Mouse (Mus musculus) liver, embryonic 14.5 days (tissue): ENCODE results near the gene Leprot. TPM values are rescaled to one million over a fixed set of nuclear protein-coding genes. Genes with fewer than 3 reads are reported as not detected.

ENCODE experiments used
- ATAC-seq: fragments of 200-750 bp; cut with Nextera tagmentation; 2 replicates; pipeline ENCODE4 v1.8.0; 2017; ENCODE audit warnings: moderate number of reproducible peaks, mild to moderate bottlenecking, moderate library complexity; ENCODE audit not compliant: insufficient read depth
- DNase-seq, 3 experiments: peaks; one replicate each; pipeline ENCODE4 v3.0.0-alpha.2; 2012 to 2013; ENCODE audit warnings: low read depth in 3 of 3, low spot score in 3 of 3
- H3K27ac ChIP-seq: fragments of 300-500 bp; sonication (generic); 2 replicates; pipeline ENCODE4 v1.5.1; 2014; ENCODE audit warnings: moderate library complexity, mild to moderate bottlenecking, control low read depth, inconsistent platforms
- H3K27me3 ChIP-seq: fragments of 300-500 bp; sonication (generic); 2 replicates; pipeline ENCODE4 v1.6.1; 2014; ENCODE audit warnings: mild to moderate bottlenecking, low read length, moderate library complexity; ENCODE audit not compliant: control insufficient read depth, insufficient read depth
- H3K36me3 ChIP-seq: fragments of 300-500 bp; sonication (generic); replicated peaks from 2 replicates; pipeline ENCODE4 v1.6.1; 2014; ENCODE audit warnings: low read depth; ENCODE audit not compliant: control insufficient read depth, insufficient read depth
- H3K4me1 ChIP-seq, 2 experiments: fragments of 200-500 bp in 1 of 2; fragments of 300-500 bp in 1 of 2; sonication (generic) in 1 of 2; replicated peaks; 2 replicates each; pipeline ENCODE4 v1.6.1; 2012 to 2014; ENCODE audit warnings: antibody characterized with exemption in 1 of 2, inconsistent platforms in 1 of 2, low read length in 1 of 2; ENCODE audit not compliant: control insufficient read depth in 2 of 2, insufficient read depth in 2 of 2
- H3K4me2 ChIP-seq: fragments of 300-500 bp; sonication (generic); 2 replicates; pipeline ENCODE4 v1.6.1; 2014; ENCODE audit warnings: low read depth, mild to moderate bottlenecking, control low read depth, moderate library complexity
- H3K4me3 ChIP-seq, 2 experiments: fragments of 200-500 bp in 1 of 2; fragments of 300-500 bp in 1 of 2; sonication (generic) in 1 of 2; 2 replicates each; pipeline ENCODE4 v1.5.1; 2012 to 2014; ENCODE audit warnings: low read depth in 2 of 2, low read length in 2 of 2, mild to moderate bottlenecking in 2 of 2, control low read depth in 1 of 2, inconsistent platforms in 1 of 2, moderate library complexity in 1 of 2; ENCODE audit not compliant: insufficient read depth in 1 of 2
- H3K9ac ChIP-seq: fragments of 300-500 bp; sonication (generic); replicated peaks from 2 replicates; pipeline ENCODE4 v1.6.1; 2014; ENCODE audit warnings: mild to moderate bottlenecking, control low read depth, moderate library complexity
- H3K9me3 ChIP-seq: fragments of 300-500 bp; sonication (generic); 2 replicates; pipeline ENCODE4 v1.6.1; 2016; ENCODE audit warnings: low read length, mixed read lengths; ENCODE audit not compliant: control insufficient read depth
- CTCF ChIP-seq: IDR thresholded peaks from 2 replicates; pipeline ENCODE4 v1.5.1; 2016; ENCODE audit warnings: antibody characterized with exemption, low read depth, control low read depth
- EP300 ChIP-seq: IDR thresholded peaks from 2 replicates; pipeline ENCODE4 v1.6.1; 2016; ENCODE audit warnings: antibody characterized with exemption, low read depth
- WGBS: fragments of 180-500 bp; shearing (Covaris S2); extraction: QIAGEN DNeasy Blood & Tissue Kit; methylation state at CpG from one replicate; pipeline ENCODE4 v1.1.7; 2014; ENCODE audit not compliant: insufficient replicate concordance; 5-methylcytosine and 5-hydroxymethylcytosine counted together
- polyA plus RNA-seq, 2 experiments: library from polyadenylated mRNA; depleted of rRNA in 1 of 2; stranded (reverse) in 1 of 2; unstranded in 1 of 2; fragments of >200 nt; fragmentation: Nextera tagmentation in 1 of 2; extraction: Ambion mirVana in 1 of 2; gene quantifications; 2 replicates each; pipeline versions ENCODE4 v1.2.1 to v1.2.3; 2012 to 2014

The Leprot gene
- polyA plus RNA-seq, 2 experiments: 43.7 to 51.1 TPM

DNA sequence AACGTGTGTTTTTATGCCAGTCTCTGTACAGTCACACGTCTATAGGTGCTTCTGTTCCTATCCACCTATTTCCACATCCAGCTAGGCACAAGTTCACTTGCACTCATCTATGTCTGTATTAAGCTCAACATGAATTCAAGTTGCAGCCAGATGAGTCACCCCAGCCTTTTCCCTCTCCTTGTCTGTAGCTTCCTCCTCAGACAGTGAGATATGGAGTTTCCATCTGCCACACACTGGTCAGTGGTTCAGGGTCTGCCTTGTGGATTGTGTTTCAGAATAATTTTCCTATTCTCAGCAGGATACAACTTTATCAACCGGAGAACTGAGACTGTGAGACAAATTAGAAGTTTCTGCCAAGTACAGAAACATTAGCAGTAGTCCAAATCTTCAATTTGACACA lies 49.7 kb downstream of the Leprot start:
- TF ChIP-seq CTCF: no peak
- TF ChIP-seq EP300: no peak
- Histone ChIP-seq H3K4me1 (no peaks in the 10 kb centered on the region), H3K9me3 (no peaks in the 10 kb centered on the region), H3K27me3 (no peaks in the 10 kb centered on the region), H3K27ac (no peak overlapping the region), H3K4me3 (no peak overlapping the region), H3K9ac (no peak overlapping the region), H3K36me3 (no peaks in the 10 kb centered on the region), H3K4me2 (no peak overlapping the region)
- DNase-seq (no peak), ATAC-seq (no peak)
- 58% methylated on average over 3 of the region's 3 CpGs for WGBS

DNA sequence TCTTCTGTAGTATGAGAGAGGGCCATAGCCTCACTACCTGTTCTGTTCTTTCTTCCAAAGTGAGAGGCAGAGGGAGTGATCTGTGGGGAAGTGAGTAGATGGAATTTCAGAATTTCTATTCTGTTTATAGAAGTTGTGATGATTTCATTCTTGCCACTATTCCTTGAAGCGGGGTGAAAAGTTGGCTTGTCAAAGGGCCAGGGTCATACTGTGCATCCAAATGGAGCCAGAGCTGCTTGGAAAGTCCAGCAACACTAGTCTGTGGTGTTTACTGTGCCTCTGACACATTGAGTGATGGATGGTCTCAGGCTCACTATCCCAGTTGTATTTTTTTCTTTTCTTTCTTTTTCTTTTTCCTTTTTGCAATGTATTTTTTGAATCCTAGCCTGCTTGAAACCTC lies 51.9 kb downstream of the Leprot start:
- no peaks in the 10 kb centered on the region for H3K9me3 ChIP-seq
- H3K36me3 ChIP-seq: no peaks in the 10 kb centered on the region
- no peaks in the 10 kb centered on the region for H3K4me1 ChIP-seq
- H3K4me2 ChIP-seq: no peak overlapping the region
- no peak for ATAC-seq
- DNase-seq: no peak
- H3K4me3 ChIP-seq: no peak overlapping the region
- TF ChIP-seq EP300 (no peak), CTCF (no peak)
- H3K9ac ChIP-seq: no peak overlapping the region
- 62% methylated on average over 1 of the region's 1 CpGs for WGBS
- no peak overlapping the region for H3K27ac ChIP-seq
- H3K27me3 ChIP-seq: no peaks in the 10 kb centered on the region

DNA sequence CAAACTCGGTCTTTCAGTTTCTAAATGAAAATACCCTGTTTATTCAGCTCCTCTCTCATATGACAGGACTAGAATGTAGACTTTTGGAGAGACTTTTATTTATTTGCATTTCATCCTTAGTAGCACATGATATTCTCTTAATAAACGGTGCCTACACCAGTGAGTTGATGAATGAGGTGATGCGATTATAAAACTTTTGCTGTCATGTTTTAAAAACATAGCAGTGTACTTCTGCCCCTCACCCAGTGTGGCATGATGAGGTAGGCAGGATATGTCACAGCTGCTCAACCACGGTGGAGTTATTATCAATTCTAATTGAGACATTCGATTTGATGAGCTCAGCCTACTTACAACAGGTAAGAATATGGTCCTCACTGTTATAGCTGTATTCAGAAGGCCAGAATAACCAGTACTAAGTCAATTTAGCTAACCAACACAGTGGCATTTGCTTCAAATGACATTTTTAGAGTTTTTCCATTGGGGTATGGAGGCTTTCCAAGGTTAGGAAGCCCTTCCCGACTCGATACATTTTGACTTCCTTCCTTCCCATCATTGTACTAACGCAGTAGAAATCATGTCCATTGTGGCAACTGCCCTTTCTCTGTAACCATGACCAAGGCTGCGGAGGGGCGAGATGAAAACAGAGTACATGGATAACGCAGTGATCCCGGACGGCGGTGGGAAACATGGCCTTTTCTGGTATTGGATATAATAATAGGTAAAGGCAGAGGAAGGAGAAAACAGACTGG lies 53.5 kb downstream of the Leprot start:
- Histone ChIP-seq H3K9me3 (no peaks in the 10 kb centered on the region), H3K4me1 (no peaks in the 10 kb centered on the region), H3K9ac (no peak overlapping the region), H3K36me3 (no peaks in the 10 kb centered on the region), H3K4me2 (no peak overlapping the region), H3K4me3 (no peak overlapping the region), H3K27me3 (no peaks in the 10 kb centered on the region), H3K27ac (no peak overlapping the region)
- 65% methylated on average over 14 of the region's 14 CpGs for WGBS
- ATAC-seq: no peak
- DNase-seq: no peak
- no peak for TF ChIP-seq CTCF
- TF ChIP-seq EP300: no peak

DNA sequence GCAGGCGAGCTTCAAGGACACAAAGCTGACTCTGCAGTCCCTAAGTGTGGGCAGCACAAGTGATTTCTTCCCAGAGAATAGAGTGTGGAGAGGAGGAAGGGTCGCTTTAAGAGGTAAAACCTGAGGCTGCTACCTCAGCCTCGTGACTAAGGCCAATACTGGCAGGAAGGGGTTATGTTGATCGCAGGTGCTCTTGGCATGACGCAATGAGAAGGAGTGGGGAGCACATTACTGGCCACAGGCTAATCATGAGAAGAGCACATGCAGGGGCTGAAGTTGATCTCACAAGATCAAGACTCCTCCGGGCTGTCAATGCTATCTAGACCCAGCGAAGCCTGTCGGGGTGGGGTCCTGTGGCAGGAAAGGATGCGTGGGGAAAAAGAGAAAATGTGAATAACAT lies 57.8 kb downstream of the Leprot start:
- Histone ChIP-seq H3K27me3 (no peaks in the 10 kb centered on the region), H3K27ac (no peak overlapping the region), H3K9me3 (no peaks in the 10 kb centered on the region), H3K9ac (no peak overlapping the region), H3K4me2 (no peak overlapping the region), H3K4me3 (no peak overlapping the region), H3K36me3 (no peaks in the 10 kb centered on the region), H3K4me1 (no peaks in the 10 kb centered on the region)
- ATAC-seq (no peak), DNase-seq (no peak)
- TF ChIP-seq EP300: no peak
- no peak for TF ChIP-seq CTCF
- 58% methylated on average over 9 of the region's 9 CpGs for WGBS

DNA sequence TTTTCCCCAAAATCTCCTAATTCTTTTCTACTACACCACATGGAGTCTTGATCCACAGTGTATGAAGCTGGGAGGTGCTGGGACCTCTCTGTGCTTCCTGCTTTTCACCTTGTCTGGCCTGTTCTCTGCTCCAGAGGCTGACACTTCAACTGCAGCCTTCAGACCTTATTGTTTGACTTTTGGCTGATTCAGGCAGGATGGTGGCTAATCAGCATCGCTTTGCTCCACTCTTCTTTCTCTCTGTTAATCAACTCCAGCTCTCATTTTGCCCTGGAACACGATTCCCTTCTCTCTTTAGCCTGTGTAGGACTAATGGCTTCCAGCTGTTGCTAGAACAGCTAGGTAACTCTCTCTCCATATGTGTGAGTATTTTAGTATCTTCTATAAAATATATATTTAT lies 59.7 kb downstream of the Leprot start:
- no peaks in the 10 kb centered on the region for H3K27me3 ChIP-seq
- H3K4me2 ChIP-seq: no peak overlapping the region
- WGBS: 47% methylated on average over 2 of the region's 2 CpGs
- H3K4me3 ChIP-seq: no peak overlapping the region
- no peaks in the 10 kb centered on the region for H3K9me3 ChIP-seq
- H3K27ac ChIP-seq: no peak overlapping the region
- TF ChIP-seq CTCF (no peak), EP300 (no peak)
- no peaks in the 10 kb centered on the region for H3K36me3 ChIP-seq
- DNase-seq (no peak), ATAC-seq (no peak)
- H3K9ac ChIP-seq: no peak overlapping the region
- H3K4me1 ChIP-seq: no peaks in the 10 kb centered on the region
